Mouse (Mus musculus) small intestine, adult 2 months (tissue): ENCODE measurements around the gene Cend1.

ENCODE experiments used
- CTCF ChIP-seq: fragments of 200-500 bp; IDR thresholded peaks from 2 replicates; pipeline ENCODE4 v1.5.1; 2012; ENCODE audit warnings: low read depth, mild to moderate bottlenecking, control low read depth, inconsistent platforms, low read length, moderate library complexity, mixed read lengths; ENCODE audit not compliant: insufficient replicate concordance, insufficient read length; ENCODE audit errors: extremely low read depth
- POLR2A ChIP-seq: fragments of 200-500 bp; IDR thresholded peaks from 2 replicates; pipeline ENCODE4 v1.6.1; 2012; ENCODE audit warnings: low read depth, mild to moderate bottlenecking, control low read depth, inconsistent platforms, low read length, moderate library complexity

DNA sequence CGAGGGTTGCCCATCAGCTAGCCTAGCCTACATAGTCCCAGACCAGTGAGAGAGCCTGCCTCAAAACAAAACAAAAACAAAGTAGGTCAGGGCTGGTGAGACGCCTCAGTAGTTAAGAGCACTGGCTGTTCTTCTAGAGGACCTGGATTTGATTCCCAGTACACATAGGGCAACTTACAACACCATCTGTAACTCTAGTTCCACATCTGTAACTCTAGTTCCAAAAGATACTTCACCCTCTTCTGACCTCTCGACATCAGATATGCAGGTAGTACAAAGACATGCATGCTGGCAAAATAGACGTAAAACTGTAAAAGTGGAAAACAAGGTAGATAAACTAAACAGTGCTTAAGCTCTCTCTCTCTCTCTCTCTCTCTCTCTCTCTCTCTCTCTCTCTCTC, 5.5 kb downstream of the Cend1 start:
- TF ChIP-seq CTCF, result no peak
- TF ChIP-seq POLR2A, result no peak
